Mouse (Mus musculus): ENCODE measurements around the gene Plekha5.
A peak's percentile ranks its signal among the peaks of the same experiment; 100 is the strongest.

Plekha5 gene

GRCm38 (mm10) chr6:140423846-140424200, at the start of gene Plekha5:
Gene Plekha5 (plus strand): TSS chr6:140424054.
- DNase-seq (ENCODE audit: low read depth, low spot score) = peak; percentile 82

- DNase-seq (ENCODE audit: low read depth, low spot score) = peak; percentile 59
Measured at GRCm38 (mm10) chr6:140375671-140376070, 48.2 kb upstream of the Plekha5 start.

DNA sequence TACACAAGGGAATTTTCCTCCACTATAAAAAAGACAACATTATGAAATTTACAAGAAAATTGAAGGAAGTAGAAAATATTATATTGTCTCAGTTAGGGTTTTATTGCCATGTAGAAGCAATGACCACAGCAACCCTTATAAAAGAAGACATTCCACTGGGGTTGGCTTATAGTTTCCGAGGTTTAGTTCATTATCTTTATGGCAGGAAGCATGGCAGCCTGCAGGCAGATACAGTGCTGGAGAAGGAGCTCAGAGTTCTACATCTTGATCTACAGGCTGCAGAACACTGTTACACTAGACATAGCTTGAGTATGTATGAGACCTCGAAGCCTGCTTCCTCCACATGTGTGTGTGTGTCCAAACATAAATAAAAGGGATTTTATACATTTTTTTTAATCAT, 43.3 kb upstream of the Plekha5 start:
- DNase-seq (ENCODE audit: low read depth, low spot score) = no peak

GRCm38 (mm10) chr6:140381162-140381561, 42.7 kb upstream of the Plekha5 start:
- DNase-seq (ENCODE audit: low read depth, low spot score) = no peak

- DNase-seq (ENCODE audit: low read depth, low spot score) = no peak
Measured at GRCm38 (mm10) chr6:140383580-140384400, 40.1 kb upstream of the Plekha5 start.

- DNase-seq (ENCODE audit: low read depth, low spot score) = no peak
Measured at GRCm38 (mm10) chr6:140396687-140397086, 27.2 kb upstream of the Plekha5 start.

DNA sequence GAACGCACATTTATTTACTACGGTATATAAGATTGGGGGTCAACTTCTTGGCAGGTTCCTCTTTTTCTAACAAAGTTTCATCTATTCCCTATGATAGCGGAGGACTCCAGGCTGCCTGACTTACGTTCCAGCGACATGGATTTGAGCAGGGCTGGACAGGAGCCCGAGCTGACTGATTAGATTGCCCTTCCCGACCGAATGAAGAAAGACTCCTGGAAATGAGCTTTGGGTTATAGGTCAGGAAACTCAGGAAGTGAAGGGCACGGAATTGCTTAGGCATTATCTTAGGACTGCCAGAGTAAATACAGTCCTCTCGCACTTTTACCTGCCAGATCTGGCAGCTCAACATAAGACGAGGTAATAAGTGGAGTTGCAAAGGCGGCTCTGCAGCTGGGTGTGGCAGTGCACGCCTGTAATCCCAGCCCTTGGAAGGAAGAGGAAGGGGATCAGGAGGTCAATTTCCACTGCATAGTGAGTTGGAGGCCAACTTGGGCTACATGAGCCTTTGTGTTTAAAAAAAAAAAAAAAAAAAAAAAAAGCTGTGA, 21.0 kb upstream of the Plekha5 start:
- DNase-seq (ENCODE audit: low read depth, low spot score) = no peak

- DNase-seq (ENCODE audit: low read depth, low spot score) = no peak
Measured at GRCm38 (mm10) chr6:140411996-140412395, 11.9 kb upstream of the Plekha5 start.

DNA sequence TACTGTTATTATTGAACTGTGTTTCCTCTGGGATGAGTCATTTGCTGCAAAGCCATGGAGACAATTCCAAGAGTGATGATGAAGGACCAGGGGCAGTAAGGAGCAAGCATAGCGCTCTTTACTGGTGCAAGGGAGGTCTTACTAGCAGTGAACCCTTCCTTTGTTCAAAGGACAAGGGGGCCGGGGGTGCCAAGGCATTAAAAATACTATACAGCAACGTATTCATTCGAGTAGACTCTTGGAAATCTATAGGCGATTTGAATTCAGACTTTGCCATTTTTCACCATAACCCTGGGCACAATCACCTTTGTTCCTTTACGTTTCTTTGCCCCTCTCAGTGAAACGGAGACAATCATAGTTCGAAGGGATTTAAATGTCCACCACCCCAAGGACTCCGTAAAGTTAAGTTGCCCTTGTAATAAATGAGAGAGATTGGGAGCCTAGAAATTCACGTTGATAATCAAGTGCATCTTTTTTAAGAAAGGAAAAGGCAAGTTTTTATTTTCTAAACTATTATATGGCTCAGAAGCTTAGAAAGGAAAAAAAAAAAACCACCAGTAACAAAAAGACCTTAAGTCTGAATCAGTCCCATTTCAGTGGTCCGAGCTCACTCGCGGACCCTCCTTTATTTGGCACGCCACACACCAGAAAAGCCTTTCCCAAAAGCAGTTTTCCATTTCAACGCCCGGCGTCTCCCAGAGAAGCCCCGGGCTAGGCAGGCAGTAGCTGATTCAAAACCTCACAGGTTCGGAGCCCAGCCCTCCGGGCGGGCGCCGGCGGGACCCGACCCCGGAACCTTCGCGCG, 611 bp upstream of the Plekha5 start:
- no peak for DNase-seq (ENCODE audit: low read depth, low spot score)

GRCm38 (mm10) chr6:140424201-140424990, 542 bp downstream of the Plekha5 start:
- no peak for DNase-seq (ENCODE audit: low read depth, low spot score)

- DNase-seq (ENCODE audit: low read depth, low spot score) = peak; percentile 50
Measured at GRCm38 (mm10) chr6:140424991-140425361, 1.1 kb downstream of the Plekha5 start.

GRCm38 (mm10) chr6:140429236-140429635, 5.4 kb downstream of the Plekha5 start:
- no peak for DNase-seq (ENCODE audit: low read depth, low spot score)

DNA sequence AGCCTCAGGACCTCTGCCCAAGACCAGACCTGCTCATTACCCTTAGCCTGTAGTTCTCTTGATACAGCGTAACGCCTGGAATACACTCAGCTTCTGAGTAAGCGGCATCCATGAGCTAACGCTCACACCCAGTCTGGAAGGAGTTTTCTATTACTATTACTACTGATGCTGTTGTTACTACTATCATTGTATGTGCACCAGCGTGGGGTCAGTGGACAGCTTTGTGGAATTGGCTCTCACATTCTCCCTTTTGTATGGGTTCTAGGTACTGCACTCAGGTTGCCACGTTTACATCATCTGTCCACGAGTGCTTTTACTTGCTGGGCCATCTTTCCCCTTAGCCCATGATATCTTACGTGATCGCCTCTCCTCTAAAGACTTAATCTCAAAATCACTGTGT, 8.5 kb downstream of the Plekha5 start:
- DNase-seq (ENCODE audit: low read depth, low spot score) = no peak

DNA sequence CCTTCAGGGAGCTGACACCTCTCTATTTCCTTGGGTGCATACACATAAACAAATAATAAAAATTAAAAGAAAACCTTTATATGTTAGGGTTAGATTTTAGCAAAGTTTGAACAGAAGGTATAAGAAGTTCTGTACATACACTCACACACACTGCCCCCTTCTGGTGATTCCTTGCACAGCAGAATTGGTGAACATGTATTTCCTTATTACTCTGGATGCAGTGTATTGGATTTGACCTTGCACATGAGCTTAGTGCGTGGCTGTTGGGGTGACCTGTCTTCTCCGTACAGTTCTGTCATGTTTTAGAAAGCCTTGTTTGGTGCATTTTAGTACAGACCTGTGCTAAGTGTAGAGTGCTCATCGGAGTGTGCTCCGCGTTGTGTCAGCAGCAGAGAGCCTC, 19.5 kb downstream of the Plekha5 start:
- DNase-seq (ENCODE audit: low read depth, low spot score) = peak; percentile 81

DNA sequence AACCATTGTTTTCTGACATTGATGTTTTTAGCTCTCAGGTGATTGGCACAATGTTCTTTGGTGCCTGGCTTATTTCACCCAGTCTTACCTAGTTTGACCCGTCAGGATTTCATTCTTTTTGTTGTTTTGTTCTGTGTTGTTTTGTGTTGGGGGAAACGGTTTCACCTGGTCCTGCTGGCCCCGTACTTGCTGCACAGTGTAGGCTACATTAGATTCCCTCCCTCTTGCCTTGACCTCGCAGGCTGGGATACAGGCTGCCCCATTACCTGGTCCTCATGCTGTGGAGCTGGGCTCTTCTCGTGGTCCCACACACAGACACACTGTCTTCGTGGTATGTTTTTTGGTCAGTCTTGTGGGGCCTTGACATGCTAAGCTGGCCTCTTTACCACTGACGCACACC, 20.3 kb downstream of the Plekha5 start:
- no peak for DNase-seq (ENCODE audit: low read depth, low spot score)

DNA sequence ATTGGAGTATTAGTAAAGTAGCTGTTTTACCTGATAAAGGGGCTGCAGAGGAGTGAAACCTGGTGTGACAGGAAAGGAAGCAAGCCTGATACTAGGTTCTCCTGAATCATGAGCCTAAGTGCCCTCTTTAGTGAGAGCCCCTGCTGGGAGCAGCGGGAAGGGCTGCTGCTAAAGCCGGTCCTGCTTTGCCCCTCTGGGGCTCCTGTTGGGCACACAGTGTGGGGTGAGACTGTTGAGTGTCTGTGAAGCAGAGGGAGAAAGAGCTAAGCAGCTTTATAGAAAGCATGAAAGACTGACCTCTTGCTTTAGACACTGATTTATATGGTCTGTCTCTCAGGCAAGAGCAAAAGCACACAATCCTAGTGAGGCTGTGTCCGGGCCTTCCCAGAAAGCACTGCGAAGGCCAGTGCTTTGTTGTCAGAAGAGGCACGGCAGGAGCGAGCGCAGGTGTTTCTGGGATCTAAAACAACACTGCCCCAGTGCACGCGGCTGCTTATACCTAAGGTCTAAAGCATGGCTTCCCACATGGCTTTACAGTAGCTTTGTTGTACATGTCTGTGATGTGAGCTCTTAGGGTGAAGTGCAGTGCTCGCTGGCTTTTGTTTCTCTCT, 21.1 kb downstream of the Plekha5 start:
- peak; percentile 66 for DNase-seq (ENCODE audit: low read depth, low spot score)

- peak; percentile 26 for DNase-seq (ENCODE audit: low read depth, low spot score)
Measured at GRCm38 (mm10) chr6:140448010-140448739, 24.3 kb downstream of the Plekha5 start.

GRCm38 (mm10) chr6:140450693-140451092, 26.8 kb downstream of the Plekha5 start:
- no peak for DNase-seq (ENCODE audit: low read depth, low spot score)

GRCm38 (mm10) chr6:140452736-140453135, 28.9 kb downstream of the Plekha5 start:
- no peak for DNase-seq (ENCODE audit: low read depth, low spot score)

GRCm38 (mm10) chr6:140453454-140453853, 29.6 kb downstream of the Plekha5 start:
- no peak for DNase-seq (ENCODE audit: low read depth, low spot score)

GRCm38 (mm10) chr6:140454388-140454787, 30.5 kb downstream of the Plekha5 start:
- DNase-seq (ENCODE audit: low read depth, low spot score) = no peak

All from ZHBTc4 (cell line).